In the genomic region with DNA sequence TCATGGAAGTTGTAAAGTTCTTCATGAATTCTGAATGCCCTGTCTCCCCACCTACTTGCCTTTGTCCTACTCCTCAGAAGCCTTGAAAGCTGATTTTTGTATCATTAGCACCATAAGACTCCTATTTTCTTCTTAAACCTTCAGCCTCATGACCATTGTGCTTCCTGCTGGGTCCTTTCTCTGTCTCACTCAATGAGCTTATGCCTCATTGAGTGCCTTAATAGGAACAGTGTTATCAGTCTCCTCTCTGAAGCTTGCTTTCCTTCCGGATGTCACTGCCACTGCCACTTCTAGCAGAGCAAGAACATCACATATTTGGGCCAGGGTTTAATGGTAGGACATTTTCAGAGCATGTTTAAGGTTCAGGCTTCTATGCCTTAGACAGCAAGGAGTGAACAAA, we compare ENCODE assay signal across 12 mouse cellular contexts.
"Had no signal": no experiment of that assay in that cellular context is flagged by ENCODE, and none has a peak within 500 bp of the region (broad histone marks: within the 10 kb centered on the region; RNA-seq: fewer than 3 reads in every experiment).

No protein-coding gene starts in this region.

- DNase-seq: left cerebral cortex, postnatal 4 days; liver; liver, embryonic 13.5 days; liver, postnatal 0 days; lung, adult 18-20 months; lung, adult 2 months; lung, embryonic 14.5 days; lung, postnatal 10 days; lung, postnatal 14 days; lung, postnatal 36 days; lung, postnatal 4 days; midbrain, embryonic 14.5 days had no signal
